ENCODE assay signal across 8 mouse cellular contexts in the genomic region with DNA sequence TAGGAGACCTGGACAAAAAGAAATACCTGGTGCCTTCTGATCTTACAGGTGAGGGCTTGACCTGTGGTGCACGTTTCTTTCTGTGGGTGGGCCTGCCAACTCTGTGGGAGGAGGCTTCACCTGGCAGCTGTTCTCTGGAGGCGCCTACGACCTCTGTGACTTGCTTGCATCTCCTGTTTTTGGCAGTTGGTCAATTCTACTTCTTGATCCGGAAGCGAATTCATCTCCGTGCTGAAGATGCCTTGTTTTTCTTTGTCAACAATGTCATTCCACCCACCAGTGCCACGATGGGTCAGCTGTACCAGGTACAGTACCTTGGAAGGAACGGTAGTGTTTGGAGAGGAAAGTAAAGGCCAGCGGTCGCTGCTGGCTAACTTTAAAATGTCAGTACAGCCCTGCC. TPM values are rescaled to one million over a fixed set of nuclear protein-coding genes. Genes with fewer than 3 reads are reported as not detected.
A peak's percentile ranks its signal among the peaks of the same experiment; 100 is the strongest.
DNase-seq lines count a peak whose midpoint lies in the region; ATAC-seq lines count a peak whose summit lies in the region.

No protein-coding gene starts in this region.

- WGBS in heart, embryonic 13.5 days = 76% methylated on average over 10 of the region's 10 CpGs
- WGBS in embryonic facial prominence, embryonic 15.5 days = 76% methylated on average over 10 of the region's 10 CpGs
- WGBS in midbrain, embryonic 13.5 days = 87% methylated on average over 10 of the region's 10 CpGs

- DNase-seq in heart, postnatal 25 days (ENCODE audit: low spot score) = no peak
- peak; percentile 65 for DNase-seq in kidney, adult 9 months
- DNase-seq in urinary bladder, adult 2 months (ENCODE audit: low spot score) = no peak
- no peak for DNase-seq in ovary, postnatal 36 days (ENCODE audit: low spot score)
- DNase-seq in thymus, postnatal 25 days = no peak

- no peak for ATAC-seq in heart, embryonic 13.5 days (ENCODE audit: extremely low read depth, insufficient number of reproducible peaks, low FRiP score, low TSS enrichment)
- no peak for ATAC-seq in embryonic facial prominence, embryonic 15.5 days (ENCODE audit: insufficient number of reproducible peaks, low FRiP score, low TSS enrichment, low read depth)
- ATAC-seq in midbrain, embryonic 13.5 days = no peak

- H3K9me3 ChIP-seq in heart, embryonic 13.5 days = no peaks in the 10 kb centered on the region
- no peaks in the 10 kb centered on the region for H3K9me3 ChIP-seq in embryonic facial prominence, embryonic 15.5 days (replicated peaks)
- no peaks in the 10 kb centered on the region for H3K9me3 ChIP-seq in midbrain, embryonic 13.5 days

- H3K27ac ChIP-seq in heart, embryonic 13.5 days (replicated peaks) = no peak overlapping the region
- H3K27ac ChIP-seq in embryonic facial prominence, embryonic 15.5 days (replicated peaks) = no peak overlapping the region
- H3K27ac ChIP-seq in midbrain, embryonic 13.5 days = no peak overlapping the region

- peak overlapping the region; percentile 96 for H3K9ac ChIP-seq in heart, embryonic 13.5 days
- peak overlapping the region; percentile 39 for H3K9ac ChIP-seq in embryonic facial prominence, embryonic 15.5 days
- H3K9ac ChIP-seq in midbrain, embryonic 13.5 days (replicated peaks) = peak overlapping the region; percentile 86

- peak overlapping the region; percentile 82 for H3K4me3 ChIP-seq in heart, embryonic 13.5 days
- peak overlapping the region; percentile 80 for H3K4me3 ChIP-seq in embryonic facial prominence, embryonic 15.5 days (replicated peaks)
- H3K4me3 ChIP-seq in midbrain, embryonic 13.5 days (replicated peaks) = peak overlapping the region; percentile 75

- intact Hi-C loops in heart, postnatal 25 days (cut with DNase I) = loop anchor here (10.0 kb wide), 1 partner anchor 588 kb away; no protein-coding TSS in a partner anchor

- peaks cover 56% of the 10 kb centered on the region for H3K36me3 ChIP-seq in heart, embryonic 13.5 days
- peaks cover 47% of the 10 kb centered on the region for H3K36me3 ChIP-seq in embryonic facial prominence, embryonic 15.5 days
- H3K36me3 ChIP-seq in midbrain, embryonic 13.5 days = peaks cover 42% of the 10 kb centered on the region

- H3K4me1 ChIP-seq in heart, embryonic 13.5 days = peaks cover 29% of the 10 kb centered on the region
- peaks cover 21% of the 10 kb centered on the region for H3K4me1 ChIP-seq in embryonic facial prominence, embryonic 15.5 days
- peaks cover 33% of the 10 kb centered on the region for H3K4me1 ChIP-seq in midbrain, embryonic 13.5 days (replicated peaks)

- H3K4me2 ChIP-seq in heart, embryonic 13.5 days = peak overlapping the region; percentile 86
- peak overlapping the region; percentile 73 for H3K4me2 ChIP-seq in embryonic facial prominence, embryonic 15.5 days (replicated peaks)
- H3K4me2 ChIP-seq in midbrain, embryonic 13.5 days (replicated peaks) = peak overlapping the region; percentile 72

- H3K27me3 ChIP-seq in heart, embryonic 13.5 days (replicated peaks) = no peaks in the 10 kb centered on the region
- H3K27me3 ChIP-seq in embryonic facial prominence, embryonic 15.5 days = no peaks in the 10 kb centered on the region
- H3K27me3 ChIP-seq in midbrain, embryonic 13.5 days = no peaks in the 10 kb centered on the region

RNA-seq across cellular contexts. Expression of a gene that starts 1.5 kb away (rescaled TPM):
- polyA plus RNA-seq in heart, embryonic 13.5 days (2015; fragmentation: Nextera tagmentation; extraction: Ambion mirVana) = 456 and 466 TPM in 2 replicates
- 100 to 1,000 TPM; 274 to 291 TPM for total RNA-seq in heart, postnatal 25 days (2021)
- 543 and 559 TPM in 2 replicates for polyA plus RNA-seq in embryonic facial prominence, embryonic 15.5 days (2015; fragmentation: Nextera tagmentation; extraction: Ambion mirVana)
- polyA plus RNA-seq in midbrain, embryonic 13.5 days (2015; fragmentation: Nextera tagmentation; extraction: Ambion mirVana) = 611 and 625 TPM in 2 replicates
- polyA plus RNA-seq in urinary bladder, adult 2 months (2012; rRNA removed) = 374 and 440 TPM in 2 replicates

RNA-seq across cellular contexts. Expression of a gene that starts 3.2 kb away (rescaled TPM):
- polyA plus RNA-seq in heart, embryonic 13.5 days (2015; fragmentation: Nextera tagmentation; extraction: Ambion mirVana) = 43.8 and 47.9 TPM in 2 replicates
- 10 to 100 TPM; 22.6 to 25.3 TPM for total RNA-seq in heart, postnatal 25 days (2021)
- polyA plus RNA-seq in embryonic facial prominence, embryonic 15.5 days (2015; fragmentation: Nextera tagmentation; extraction: Ambion mirVana) = 77.8 and 83.0 TPM in 2 replicates
- polyA plus RNA-seq in midbrain, embryonic 13.5 days (2015; fragmentation: Nextera tagmentation; extraction: Ambion mirVana) = 74.2 and 82.2 TPM in 2 replicates
- 35.8 and 36.4 TPM in 2 replicates for polyA plus RNA-seq in urinary bladder, adult 2 months (2012; rRNA removed)

RNA-seq across cellular contexts. Expression of a gene that starts 8.0 kb away (rescaled TPM):
- polyA plus RNA-seq in heart, embryonic 13.5 days (2015; fragmentation: Nextera tagmentation; extraction: Ambion mirVana) = 20.7 and 22.0 TPM in 2 replicates
- 1 to 10 TPM; 3.9 to 5.2 TPM for total RNA-seq in heart, postnatal 25 days (2021)
- polyA plus RNA-seq in embryonic facial prominence, embryonic 15.5 days (2015; fragmentation: Nextera tagmentation; extraction: Ambion mirVana) = 47.3 and 52.3 TPM in 2 replicates
- polyA plus RNA-seq in midbrain, embryonic 13.5 days (2015; fragmentation: Nextera tagmentation; extraction: Ambion mirVana) = 27.6 and 35.4 TPM in 2 replicates
- polyA plus RNA-seq in urinary bladder, adult 2 months (2012; rRNA removed) = 11.9 and 16.7 TPM in 2 replicates

RNA-seq across cellular contexts. Expression of a gene that starts 10.1 kb away (rescaled TPM):
- 111 and 119 TPM in 2 replicates for polyA plus RNA-seq in heart, embryonic 13.5 days (2015; fragmentation: Nextera tagmentation; extraction: Ambion mirVana)
- total RNA-seq in heart, postnatal 25 days (2021) = 10 to 100 TPM; 48.3 to 51.5 TPM
- 112 and 113 TPM in 2 replicates for polyA plus RNA-seq in embryonic facial prominence, embryonic 15.5 days (2015; fragmentation: Nextera tagmentation; extraction: Ambion mirVana)
- 156 and 158 TPM in 2 replicates for polyA plus RNA-seq in midbrain, embryonic 13.5 days (2015; fragmentation: Nextera tagmentation; extraction: Ambion mirVana)
- polyA plus RNA-seq in urinary bladder, adult 2 months (2012; rRNA removed) = 57.6 and 61.4 TPM in 2 replicates

RNA-seq across cellular contexts. Expression of a gene that starts 11.4 kb away (rescaled TPM):
- 21.0 and 21.1 TPM in 2 replicates for polyA plus RNA-seq in heart, embryonic 13.5 days (2015; fragmentation: Nextera tagmentation; extraction: Ambion mirVana)
- total RNA-seq in heart, postnatal 25 days (2021) = 100 to 1,000 TPM; 149 to 180 TPM
- 31.6 and 34.9 TPM in 2 replicates for polyA plus RNA-seq in embryonic facial prominence, embryonic 15.5 days (2015; fragmentation: Nextera tagmentation; extraction: Ambion mirVana)
- polyA plus RNA-seq in midbrain, embryonic 13.5 days (2015; fragmentation: Nextera tagmentation; extraction: Ambion mirVana) = 22.9 and 23.8 TPM in 2 replicates
- 82.0 and 95.4 TPM in 2 replicates for polyA plus RNA-seq in urinary bladder, adult 2 months (2012; rRNA removed)

Comparison
In these comparisons a context has a peak if more than half of its experiments do, and no peak if none do; other contexts are left out.
1. H3K9ac ChIP-seq: peak in every context shown above with its lines; median percentile 96 in heart, embryonic 13.5 days; 86 in midbrain, embryonic 13.5 days; 39 in embryonic facial prominence, embryonic 15.5 days.